Comparison of ENCODE assay signal across 25 mouse cellular contexts in the genomic region with DNA sequence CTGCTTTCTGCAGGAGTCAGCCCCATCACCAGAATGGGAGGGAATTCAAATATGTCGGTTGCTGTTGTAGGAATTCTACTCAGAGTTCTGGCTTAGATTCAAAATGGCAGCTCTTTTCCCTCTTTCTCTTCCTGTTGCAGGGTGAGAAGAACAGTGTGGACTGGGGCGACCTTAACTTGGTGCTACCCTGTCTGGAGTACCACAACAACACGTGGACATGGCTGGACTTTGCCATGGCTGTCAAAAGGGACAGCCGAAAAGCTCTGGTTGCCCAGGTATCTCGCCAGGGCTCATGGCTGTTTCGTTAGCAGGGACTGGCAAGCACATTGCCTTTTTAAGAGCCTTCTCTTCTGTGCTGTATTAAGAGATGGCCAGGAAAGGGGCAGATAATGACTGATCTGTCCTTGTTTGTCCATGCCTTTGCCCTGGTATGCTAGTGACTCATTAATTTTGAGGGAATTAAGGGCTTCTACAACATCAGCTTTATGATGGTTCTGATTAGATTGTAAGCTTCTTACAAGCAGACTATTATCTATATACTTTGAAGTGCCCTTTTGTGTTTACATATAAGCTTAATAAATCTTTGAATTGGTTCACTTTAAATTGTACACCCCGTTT. TPM values are rescaled to one million over a fixed set of nuclear protein-coding genes. Genes with fewer than 3 reads are reported as not detected.
"Had no signal": no experiment of that assay in that cellular context is flagged by ENCODE, and none has a peak within 500 bp of the region (broad histone marks: within the 10 kb centered on the region; RNA-seq: fewer than 3 reads in every experiment).

No protein-coding gene starts in this region.

- H3K27me3 ChIP-seq: heart, embryonic 13.5 days; heart, embryonic 15.5 days; hindbrain, embryonic 13.5 days; limb, embryonic 12.5 days; liver, embryonic 13.5 days; liver, embryonic 15.5 days had no signal

- H3K4me3 ChIP-seq: heart, adult 2 months; heart, embryonic 13.5 days; heart, embryonic 15.5 days; hindbrain, embryonic 13.5 days; layer of hippocampus, adult 2 months; limb, embryonic 10.5 days; limb, embryonic 12.5 days; liver, embryonic 13.5 days; liver, embryonic 15.5 days had no signal

- H3K4me1 ChIP-seq: heart, embryonic 13.5 days; heart, embryonic 15.5 days; hindbrain, embryonic 13.5 days; limb, embryonic 10.5 days; limb, embryonic 12.5 days; liver, embryonic 13.5 days; liver, embryonic 15.5 days had no signal

- H3K9me3 ChIP-seq: heart, embryonic 13.5 days; heart, embryonic 15.5 days; hindbrain, embryonic 13.5 days; limb, embryonic 10.5 days; limb, embryonic 12.5 days; liver, embryonic 13.5 days; liver, embryonic 15.5 days had no signal

- H3K9ac ChIP-seq: forebrain, postnatal 0 days; heart, embryonic 13.5 days; heart, embryonic 15.5 days; hindbrain, embryonic 13.5 days; limb, embryonic 12.5 days; liver, embryonic 13.5 days; liver, embryonic 15.5 days had no signal

- DNase-seq: forebrain, postnatal 0 days; gastrocnemius, postnatal 14 days; gastrocnemius, postnatal 36 days; heart, adult 11 months; heart, adult 2 months; heart, postnatal 14 days; heart, postnatal 36 days; kidney, adult 18-20 months; kidney, adult 8-10 months; kidney, postnatal 10 days; kidney, postnatal 25 days; kidney, postnatal 4 days; liver, embryonic 13.5 days had no signal

- H3K4me2 ChIP-seq: heart, embryonic 11.5 days; heart, embryonic 13.5 days; heart, embryonic 15.5 days; hindbrain, embryonic 13.5 days; limb, embryonic 12.5 days; liver, embryonic 11.5 days; liver, embryonic 13.5 days; liver, embryonic 15.5 days had no signal

- ATAC-seq: forebrain, postnatal 0 days; hindbrain, embryonic 16.5 days; inflammation-experienced regulatory T-cells, adult 6 months had no signal

- H3K27ac ChIP-seq: heart, adult 2 months; heart, embryonic 13.5 days; heart, embryonic 15.5 days; hindbrain, embryonic 13.5 days; layer of hippocampus, adult 2 months; limb, embryonic 10.5 days; limb, embryonic 12.5 days; liver, embryonic 13.5 days; liver, embryonic 15.5 days had no signal

RNA-seq across cellular contexts. Expression of gene BC030499, which starts 1.4 kb away (rescaled TPM):
- total RNA-seq: hematopoietic stem cell, adult 5-6 weeks had no signal
- polyA plus RNA-seq: forebrain, postnatal 0 days had no signal
